Mouse (Mus musculus): ENCODE measurements around the gene Fam133b. TPM values are rescaled to one million over a fixed set of nuclear protein-coding genes. Genes with fewer than 3 reads are reported as not detected.

The Fam133b gene
- polyA plus RNA-seq, 1 experiment from 2014 or later = 27.9 TPM

- Histone ChIP-seq H3K27me3 (replicated peaks; ENCODE audit: control insufficient read depth, insufficient read depth, low read length) (no peaks in the 10 kb centered on the region), H3K36me3 (ENCODE audit: control insufficient read depth, insufficient read depth) (no peaks in the 10 kb centered on the region), H3K4me2 (ENCODE audit: low read length) (no peak overlapping the region), H3K9me3 (ENCODE audit: control insufficient read depth, low read length) (no peaks in the 10 kb centered on the region), H3K27ac (ENCODE audit: low read length) (no peak overlapping the region), H3K4me3 (replicated peaks; ENCODE audit: low read length) (no peak overlapping the region), H3K4me1 (replicated peaks; ENCODE audit: control insufficient read depth, insufficient read depth, low read length) (0 out of 2 replicates have a peak, but pooled peaks cover 5% of the 10 kb centered on the region), H3K9ac (replicated peaks; ENCODE audit: low read depth, low read length) (no peak overlapping the region)
- no peak for ATAC-seq
- 84% methylated on average over 4 of the region's 4 CpGs for WGBS
Observed at GRCm38 (mm10) chr5:3503373-3503772, 40.3 kb upstream of the Fam133b start.

GRCm38 (mm10) chr5:3503836-3504323, 39.8 kb upstream of the Fam133b start:
- no peaks in the 10 kb centered on the region for H3K9me3 ChIP-seq (ENCODE audit: control insufficient read depth, low read length)
- no peak for ATAC-seq

GRCm38 (mm10) chr5:3504453-3504852, 39.2 kb upstream of the Fam133b start:
- no peak for ATAC-seq
- WGBS = 75% methylated on average over 4 of the region's 4 CpGs
- Histone ChIP-seq H3K27me3 (replicated peaks; ENCODE audit: control insufficient read depth, insufficient read depth, low read length) (no peaks in the 10 kb centered on the region), H3K36me3 (ENCODE audit: control insufficient read depth, insufficient read depth) (no peaks in the 10 kb centered on the region), H3K27ac (ENCODE audit: low read length) (no peak overlapping the region), H3K4me2 (ENCODE audit: low read length) (no peak overlapping the region), H3K9ac (replicated peaks; ENCODE audit: low read depth, low read length) (no peak overlapping the region), H3K4me1 (replicated peaks; ENCODE audit: control insufficient read depth, insufficient read depth, low read length) (0 out of 2 replicates have a peak, but pooled peaks cover 5% of the 10 kb centered on the region), H3K4me3 (replicated peaks; ENCODE audit: low read length) (no peak overlapping the region), H3K9me3 (ENCODE audit: control insufficient read depth, low read length) (no peaks in the 10 kb centered on the region)

More at GRCm38 (mm10) chr5:3503836-3504323, 39.8 kb upstream of the Fam133b start:
- no peaks in the 10 kb centered on the region for H3K36me3 ChIP-seq (ENCODE audit: control insufficient read depth, insufficient read depth)
- H3K4me1 ChIP-seq (replicated peaks; ENCODE audit: control insufficient read depth, insufficient read depth, low read length) = 0 out of 2 replicates have a peak, but pooled peaks cover 5% of the 10 kb centered on the region
- no peak overlapping the region for H3K27ac ChIP-seq (ENCODE audit: low read length)
- H3K4me3 ChIP-seq (replicated peaks; ENCODE audit: low read length) = no peak overlapping the region
- H3K27me3 ChIP-seq (replicated peaks; ENCODE audit: control insufficient read depth, insufficient read depth, low read length) = no peaks in the 10 kb centered on the region
- no peak overlapping the region for H3K4me2 ChIP-seq (ENCODE audit: low read length)
- no peak overlapping the region for H3K9ac ChIP-seq (replicated peaks; ENCODE audit: low read depth, low read length)
- 84% methylated on average over 9 of the region's 9 CpGs for WGBS

- H3K9me3 ChIP-seq (ENCODE audit: control insufficient read depth, low read length) = no peaks in the 10 kb centered on the region
- WGBS = 72% methylated on average over 2 of the region's 2 CpGs
- H3K4me1 ChIP-seq (replicated peaks; ENCODE audit: control insufficient read depth, insufficient read depth, low read length) = 0 out of 2 replicates have a peak, but pooled peaks cover 5% of the 10 kb centered on the region
- no peak overlapping the region for H3K4me3 ChIP-seq (replicated peaks; ENCODE audit: low read length)
- no peaks in the 10 kb centered on the region for H3K27me3 ChIP-seq (replicated peaks; ENCODE audit: control insufficient read depth, insufficient read depth, low read length)
- H3K4me2 ChIP-seq (ENCODE audit: low read length) = no peak overlapping the region
- no peaks in the 10 kb centered on the region for H3K36me3 ChIP-seq (ENCODE audit: control insufficient read depth, insufficient read depth)
- no peak overlapping the region for H3K27ac ChIP-seq (ENCODE audit: low read length)
- no peak overlapping the region for H3K9ac ChIP-seq (replicated peaks; ENCODE audit: low read depth, low read length)
- ATAC-seq = no peak
Observed at GRCm38 (mm10) chr5:3505553-3505952, 38.1 kb upstream of the Fam133b start.

GRCm38 (mm10) chr5:3508480-3509381, 34.9 kb upstream of the Fam133b start:
- H3K4me3 ChIP-seq (replicated peaks; ENCODE audit: low read length) = no peak overlapping the region
- H3K36me3 ChIP-seq (ENCODE audit: control insufficient read depth, insufficient read depth) = no peaks in the 10 kb centered on the region
- no peak for ATAC-seq
- H3K4me1 ChIP-seq (replicated peaks; ENCODE audit: control insufficient read depth, insufficient read depth, low read length) = peaks cover 7% of the 10 kb centered on the region
- H3K4me2 ChIP-seq (ENCODE audit: low read length) = no peak overlapping the region
- WGBS = 85% methylated on average over 6 of the region's 7 CpGs
- no peak overlapping the region for H3K27ac ChIP-seq (ENCODE audit: low read length)
- H3K27me3 ChIP-seq (replicated peaks; ENCODE audit: control insufficient read depth, insufficient read depth, low read length) = no peaks in the 10 kb centered on the region
- no peaks in the 10 kb centered on the region for H3K9me3 ChIP-seq (ENCODE audit: control insufficient read depth, low read length)
- H3K9ac ChIP-seq (replicated peaks; ENCODE audit: low read depth, low read length) = no peak overlapping the region

GRCm38 (mm10) chr5:3509503-3509902, 34.1 kb upstream of the Fam133b start:
- Histone ChIP-seq H3K9me3 (ENCODE audit: control insufficient read depth, low read length) (no peaks in the 10 kb centered on the region), H3K9ac (replicated peaks; ENCODE audit: low read depth, low read length) (no peak overlapping the region), H3K36me3 (ENCODE audit: control insufficient read depth, insufficient read depth) (no peaks in the 10 kb centered on the region), H3K27ac (ENCODE audit: low read length) (no peak overlapping the region), H3K4me3 (replicated peaks; ENCODE audit: low read length) (no peak overlapping the region), H3K4me1 (replicated peaks; ENCODE audit: control insufficient read depth, insufficient read depth, low read length) (peaks cover 5% of the 10 kb centered on the region), H3K27me3 (replicated peaks; ENCODE audit: control insufficient read depth, insufficient read depth, low read length) (no peaks in the 10 kb centered on the region), H3K4me2 (ENCODE audit: low read length) (no peak overlapping the region)
- 93% methylated on average over 3 of the region's 3 CpGs for WGBS
- ATAC-seq = no peak

GRCm38 (mm10) chr5:3511097-3511795, 32.4 kb upstream of the Fam133b start:
- Histone ChIP-seq H3K9ac (replicated peaks; ENCODE audit: low read depth, low read length) (no peak overlapping the region), H3K27ac (ENCODE audit: low read length) (no peak overlapping the region), H3K4me1 (replicated peaks; ENCODE audit: control insufficient read depth, insufficient read depth, low read length) (peaks cover 5% of the 10 kb centered on the region), H3K9me3 (ENCODE audit: control insufficient read depth, low read length) (no peaks in the 10 kb centered on the region), H3K4me3 (replicated peaks; ENCODE audit: low read length) (no peak overlapping the region), H3K27me3 (replicated peaks; ENCODE audit: control insufficient read depth, insufficient read depth, low read length) (no peaks in the 10 kb centered on the region), H3K4me2 (ENCODE audit: low read length) (no peak overlapping the region), H3K36me3 (ENCODE audit: control insufficient read depth, insufficient read depth) (no peaks in the 10 kb centered on the region)
- ATAC-seq = no peak; the same call in 1 of the 2 replicates
- 70% methylated on average over 10 of the region's 10 CpGs for WGBS

- Histone ChIP-seq H3K4me3 (replicated peaks; ENCODE audit: low read length) (no peak overlapping the region), H3K9me3 (ENCODE audit: control insufficient read depth, low read length) (no peaks in the 10 kb centered on the region), H3K27ac (ENCODE audit: low read length) (no peak overlapping the region), H3K36me3 (ENCODE audit: control insufficient read depth, insufficient read depth) (no peaks in the 10 kb centered on the region), H3K27me3 (replicated peaks; ENCODE audit: control insufficient read depth, insufficient read depth, low read length) (no peaks in the 10 kb centered on the region), H3K4me1 (replicated peaks; ENCODE audit: control insufficient read depth, insufficient read depth, low read length) (peaks cover 7% of the 10 kb centered on the region), H3K9ac (replicated peaks; ENCODE audit: low read depth, low read length) (no peak overlapping the region), H3K4me2 (ENCODE audit: low read length) (no peak overlapping the region)
- 56% methylated on average over 4 of the region's 4 CpGs for WGBS
- ATAC-seq = no peak
Observed at GRCm38 (mm10) chr5:3512584-3512983, 31.0 kb upstream of the Fam133b start.

GRCm38 (mm10) chr5:3514901-3515311, 28.7 kb upstream of the Fam133b start:
- WGBS = 83% methylated on average over 8 of the region's 8 CpGs
- no peaks in the 10 kb centered on the region for H3K27me3 ChIP-seq (replicated peaks; ENCODE audit: control insufficient read depth, insufficient read depth, low read length)
- no peak for ATAC-seq
- H3K9ac ChIP-seq (replicated peaks; ENCODE audit: low read depth, low read length) = no peak overlapping the region
- no peak overlapping the region for H3K4me2 ChIP-seq (ENCODE audit: low read length)
- peaks cover 7% of the 10 kb centered on the region for H3K4me1 ChIP-seq (replicated peaks; ENCODE audit: control insufficient read depth, insufficient read depth, low read length)
- no peak overlapping the region for H3K4me3 ChIP-seq (replicated peaks; ENCODE audit: low read length)
- H3K27ac ChIP-seq (ENCODE audit: low read length) = no peak overlapping the region
- H3K36me3 ChIP-seq (ENCODE audit: control insufficient read depth, insufficient read depth) = no peaks in the 10 kb centered on the region
- no peaks in the 10 kb centered on the region for H3K9me3 ChIP-seq (ENCODE audit: control insufficient read depth, low read length)
